Mouse (Mus musculus) forebrain, embryonic 15.5 days (tissue): ENCODE results near the gene Hcrt. TPM values are rescaled to one million over a fixed set of nuclear protein-coding genes. Genes with fewer than 3 reads are reported as not detected.
A peak's percentile ranks its signal among the peaks of the same experiment; 100 is the strongest.

Source experiments
- ATAC-seq: fragments of 200-750 bp; cut with Nextera tagmentation; replicated peaks from 2 replicates; pipeline ENCODE4 v1.8.0; 2017; ENCODE audit warnings: mild to moderate bottlenecking, moderate TSS enrichment, moderate library complexity
- H3K27ac ChIP-seq: fragments of 300-500 bp; sonication (generic); replicated peaks from 2 replicates; pipeline ENCODE4 v1.5.1; 2015; ENCODE audit warnings: mild to moderate bottlenecking, inconsistent platforms
- H3K27me3 ChIP-seq: fragments of 300-500 bp; sonication (generic); 2 replicates; pipeline ENCODE4 v1.6.1; 2015; ENCODE audit warnings: inconsistent platforms
- H3K36me3 ChIP-seq: fragments of 300-500 bp; sonication (generic); 2 replicates; pipeline ENCODE4 v1.6.1; 2015; ENCODE audit warnings: mild to moderate bottlenecking, inconsistent platforms
- H3K4me1 ChIP-seq: fragments of 300-500 bp; sonication (generic); 2 replicates; pipeline ENCODE4 v1.6.1; 2015; ENCODE audit warnings: inconsistent platforms
- H3K4me2 ChIP-seq: fragments of 300-500 bp; sonication (generic); replicated peaks from 2 replicates; pipeline ENCODE4 v1.6.1; 2015; ENCODE audit warnings: mild to moderate bottlenecking, inconsistent platforms
- H3K4me3 ChIP-seq: fragments of 300-500 bp; sonication (generic); 2 replicates; pipeline ENCODE4 v1.5.1; 2015; ENCODE audit warnings: mild to moderate bottlenecking, inconsistent platforms
- H3K9ac ChIP-seq: fragments of 300-500 bp; sonication (generic); replicated peaks from 2 replicates; pipeline ENCODE4 v1.6.1; 2015; ENCODE audit warnings: mild to moderate bottlenecking, inconsistent platforms
- H3K9me3 ChIP-seq: fragments of 300-500 bp; sonication (generic); 2 replicates; pipeline ENCODE4 v1.6.1; 2016; ENCODE audit warnings: inconsistent platforms
- WGBS: fragments of 180-500 bp; shearing (Covaris S2); methylation state at CpG from one replicate; pipeline ENCODE4 v1.1.7; 2015; ENCODE audit warnings: mixed read lengths; 5-methylcytosine and 5-hydroxymethylcytosine counted together
- polyA plus RNA-seq: library from polyadenylated mRNA; unstranded; fragments of >200 nt; fragmentation: Nextera tagmentation; extraction: Ambion mirVana; gene quantifications from 2 replicates; pipeline ENCODE4 v1.2.1, GENCODE M21; 2015

Gene Hcrt
- polyA plus RNA-seq, 1 experiment from 2014 or later, result 1.1 TPM

DNA sequence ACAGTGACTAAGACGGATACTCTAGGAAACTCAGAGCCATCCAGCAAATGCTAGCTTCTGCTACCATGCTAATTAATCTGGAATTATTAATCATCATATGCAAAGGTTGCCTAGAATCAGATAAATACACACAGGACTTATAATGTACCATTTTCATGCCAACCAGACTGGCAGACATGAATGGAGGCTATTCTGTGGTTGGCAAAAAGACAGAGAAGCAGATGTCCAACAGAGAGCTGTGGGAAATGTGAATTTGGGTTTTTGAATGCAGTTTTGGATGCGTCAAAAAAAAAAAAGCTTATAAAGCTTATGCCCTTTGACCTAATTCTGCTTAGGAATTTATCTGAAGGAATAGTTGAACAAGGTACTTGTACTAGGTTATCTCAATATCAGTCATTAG is 23.0 kb upstream of the Hcrt start:
- no peak overlapping the region for H3K9ac ChIP-seq
- no peak overlapping the region for H3K4me3 ChIP-seq
- no peak for ATAC-seq
- no peaks in the 10 kb centered on the region for H3K4me1 ChIP-seq
- H3K9me3 ChIP-seq, result no peaks in the 10 kb centered on the region
- no peak overlapping the region for H3K4me2 ChIP-seq
- no peak overlapping the region for H3K27ac ChIP-seq
- H3K36me3 ChIP-seq, result peaks cover 4% of the 10 kb centered on the region; the same call in 1 of the 2 replicates
- no peaks in the 10 kb centered on the region for H3K27me3 ChIP-seq
- WGBS, result 67% methylated on average over 2 of the region's 2 CpGs

DNA sequence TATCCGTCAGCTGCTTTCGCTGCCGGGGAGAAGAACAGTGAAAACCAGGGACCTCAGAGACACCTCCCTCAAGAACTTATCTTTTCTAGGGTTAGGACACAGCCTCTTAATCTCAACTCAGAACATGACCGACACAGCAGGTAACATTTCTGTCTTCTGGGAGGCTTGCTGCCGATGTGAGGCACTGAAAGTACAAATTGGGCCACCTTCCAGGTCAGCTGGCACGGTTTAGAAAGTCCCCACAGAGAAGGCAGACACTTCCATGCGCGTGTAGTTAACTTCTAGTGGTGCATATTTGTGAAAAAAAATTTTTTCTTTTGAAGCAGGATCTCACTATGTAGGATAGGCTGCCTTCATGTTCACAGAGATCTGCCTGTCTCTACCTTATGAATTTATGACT is 21.6 kb upstream of the Hcrt start:
- no peak for ATAC-seq
- Histone ChIP-seq H3K4me2 (no peak overlapping the region), H3K36me3 (peaks cover 2% of the 10 kb centered on the region; the same call in 1 of the 2 replicates), H3K4me1 (no peaks in the 10 kb centered on the region), H3K9me3 (no peaks in the 10 kb centered on the region), H3K27ac (no peak overlapping the region), H3K9ac (no peak overlapping the region), H3K4me3 (no peak overlapping the region), H3K27me3 (no peaks in the 10 kb centered on the region)
- 81% methylated on average over 8 of the region's 8 CpGs for WGBS

GRCm38 (mm10) chr11:100782568-100782967 is 19.8 kb upstream of the Hcrt start:
- H3K4me3 ChIP-seq, result no peak overlapping the region
- WGBS, result 89% methylated on average over 13 of the region's 13 CpGs
- no peak overlapping the region for H3K4me2 ChIP-seq
- no peak overlapping the region for H3K27ac ChIP-seq
- H3K36me3 ChIP-seq, result peaks cover 2% of the 10 kb centered on the region; the same call in 1 of the 2 replicates
- no peaks in the 10 kb centered on the region for H3K27me3 ChIP-seq
- no peak overlapping the region for H3K9ac ChIP-seq
- ATAC-seq, result no peak
- no peaks in the 10 kb centered on the region for H3K4me1 ChIP-seq
- H3K9me3 ChIP-seq, result no peaks in the 10 kb centered on the region

GRCm38 (mm10) chr11:100781763-100782475 is 19.2 kb upstream of the Hcrt start:
- Histone ChIP-seq H3K36me3 (peaks cover 2% of the 10 kb centered on the region; the same call in 1 of the 2 replicates), H3K9me3 (no peaks in the 10 kb centered on the region), H3K4me3 (no peak overlapping the region), H3K4me1 (no peaks in the 10 kb centered on the region), H3K9ac (no peak overlapping the region), H3K4me2 (no peak overlapping the region), H3K27me3 (no peaks in the 10 kb centered on the region), H3K27ac (no peak overlapping the region)
- no peak for ATAC-seq
- 92% methylated on average over 15 of the region's 15 CpGs for WGBS

DNA sequence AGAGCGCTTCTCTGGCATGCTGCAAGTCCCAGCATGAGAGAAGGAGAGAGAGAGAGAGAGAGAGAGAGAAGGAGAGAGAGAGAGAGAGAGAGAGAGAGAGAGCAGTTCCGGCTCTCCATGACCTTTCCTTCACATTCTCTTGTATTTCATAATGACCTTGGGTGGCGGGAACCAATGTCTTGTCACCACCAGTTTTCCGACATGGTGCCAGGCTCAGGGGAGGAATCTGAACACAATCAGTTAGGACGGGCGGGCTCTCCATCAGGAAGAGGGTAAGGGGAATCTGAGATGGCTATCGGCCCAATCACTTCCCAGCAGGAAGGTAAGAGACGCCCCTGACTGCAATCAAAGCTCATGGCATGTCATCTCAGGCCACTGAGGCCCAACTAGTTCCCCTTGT is 17.5 kb upstream of the Hcrt start:
- no peak overlapping the region for H3K4me2 ChIP-seq
- peaks cover 2% of the 10 kb centered on the region; the same call in 1 of the 2 replicates for H3K36me3 ChIP-seq
- 79% methylated on average over 8 of the region's 8 CpGs for WGBS
- H3K4me1 ChIP-seq, result no peaks in the 10 kb centered on the region
- H3K27ac ChIP-seq, result no peak overlapping the region
- H3K9me3 ChIP-seq, result no peaks in the 10 kb centered on the region
- H3K27me3 ChIP-seq, result no peaks in the 10 kb centered on the region
- ATAC-seq, result no peak
- H3K4me3 ChIP-seq, result no peak overlapping the region
- H3K9ac ChIP-seq, result no peak overlapping the region

DNA sequence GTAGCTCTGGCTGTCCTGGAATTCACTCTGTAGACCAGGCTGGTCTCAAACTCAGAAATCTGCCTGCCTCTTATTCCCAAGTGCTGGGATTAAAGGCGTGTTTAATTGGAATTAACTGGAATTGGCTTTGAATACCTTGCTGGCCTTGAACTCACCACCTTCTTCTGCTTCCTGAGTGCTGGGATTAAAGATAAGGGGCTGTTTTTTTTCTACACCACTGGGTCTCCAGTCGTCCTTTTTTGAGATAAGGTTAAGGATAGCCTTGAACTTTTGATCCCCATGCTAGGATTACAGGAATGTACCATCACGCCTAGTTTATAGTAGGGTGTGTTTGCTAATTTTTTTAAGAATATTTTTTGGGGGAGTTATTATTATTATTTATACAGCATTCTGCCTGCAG is 15.3 kb upstream of the Hcrt start:
- H3K27ac ChIP-seq, result no peak overlapping the region
- no peak for ATAC-seq
- WGBS, result 80% methylated on average over 3 of the region's 3 CpGs
- no peak overlapping the region for H3K4me3 ChIP-seq
- peaks cover 1% of the 10 kb centered on the region; the same call in 1 of the 2 replicates for H3K36me3 ChIP-seq
- no peaks in the 10 kb centered on the region for H3K27me3 ChIP-seq
- H3K4me2 ChIP-seq, result no peak overlapping the region
- H3K4me1 ChIP-seq, result no peaks in the 10 kb centered on the region
- H3K9ac ChIP-seq, result no peak overlapping the region
- no peaks in the 10 kb centered on the region for H3K9me3 ChIP-seq

DNA sequence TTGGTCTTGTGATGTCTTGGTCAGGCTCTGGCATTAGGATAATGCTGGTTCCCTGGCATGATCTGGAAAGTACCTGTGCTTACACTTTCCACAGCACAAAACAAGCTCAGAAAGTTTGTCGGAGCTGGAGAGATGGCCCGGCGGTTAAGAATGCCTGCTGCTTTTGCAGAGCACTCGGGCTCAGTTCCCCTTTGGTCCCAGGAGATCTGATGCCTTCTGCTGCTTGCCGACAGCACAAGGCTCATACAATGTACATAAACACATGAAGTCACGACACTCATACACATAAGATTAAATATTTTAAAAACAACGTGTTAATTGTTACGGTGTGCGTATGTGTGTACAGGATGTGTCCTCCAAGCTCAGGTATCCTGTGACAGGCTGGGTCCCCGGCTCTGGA is 13.2 kb upstream of the Hcrt start:
- H3K27ac ChIP-seq, result no peak overlapping the region
- no peaks in the 10 kb centered on the region for H3K4me1 ChIP-seq
- no peak overlapping the region for H3K9ac ChIP-seq
- no peak overlapping the region for H3K4me2 ChIP-seq
- H3K36me3 ChIP-seq, result no peaks in the 10 kb centered on the region
- H3K4me3 ChIP-seq, result no peak overlapping the region
- H3K9me3 ChIP-seq, result no peaks in the 10 kb centered on the region
- no peaks in the 10 kb centered on the region for H3K27me3 ChIP-seq
- WGBS, result 87% methylated on average over 10 of the region's 10 CpGs
- ATAC-seq, result no peak

GRCm38 (mm10) chr11:100774261-100774660 is 11.5 kb upstream of the Hcrt start:
- Histone ChIP-seq H3K27ac (no peak overlapping the region), H3K4me2 (no peak overlapping the region), H3K9ac (no peak overlapping the region), H3K27me3 (no peaks in the 10 kb centered on the region), H3K4me1 (peaks cover 5% of the 10 kb centered on the region; the same call in 1 of the 2 replicates), H3K4me3 (no peak overlapping the region), H3K36me3 (no peaks in the 10 kb centered on the region), H3K9me3 (no peaks in the 10 kb centered on the region)
- 83% methylated on average over 4 of the region's 4 CpGs for WGBS
- no peak for ATAC-seq

- Histone ChIP-seq H3K9me3 (no peaks in the 10 kb centered on the region), H3K36me3 (no peaks in the 10 kb centered on the region), H3K4me3 (peak within 1 kb of the TSS; percentile 44), H3K4me2 (peak within 1 kb of the TSS; percentile 38), H3K4me1 (peaks cover 5% of the 10 kb centered on the region; the same call in 1 of the 2 replicates), H3K27me3 (no peaks in the 10 kb centered on the region), H3K27ac (no peak within 1 kb of the TSS), H3K9ac (0 out of 2 replicates have a peak within 1 kb of the TSS, but pooled peaks have one; percentile 30)
- ATAC-seq, result no peak; the same call in 1 of the 2 replicates
- WGBS, result 24% methylated on average over 17 of the region's 17 CpGs
Observed at GRCm38 (mm10) chr11:100770646-100771408, 8.1 kb upstream of the Hcrt start, which contains the start of gene Ghdc. Ghdc (minus strand) TSS chr11:100770957.

DNA sequence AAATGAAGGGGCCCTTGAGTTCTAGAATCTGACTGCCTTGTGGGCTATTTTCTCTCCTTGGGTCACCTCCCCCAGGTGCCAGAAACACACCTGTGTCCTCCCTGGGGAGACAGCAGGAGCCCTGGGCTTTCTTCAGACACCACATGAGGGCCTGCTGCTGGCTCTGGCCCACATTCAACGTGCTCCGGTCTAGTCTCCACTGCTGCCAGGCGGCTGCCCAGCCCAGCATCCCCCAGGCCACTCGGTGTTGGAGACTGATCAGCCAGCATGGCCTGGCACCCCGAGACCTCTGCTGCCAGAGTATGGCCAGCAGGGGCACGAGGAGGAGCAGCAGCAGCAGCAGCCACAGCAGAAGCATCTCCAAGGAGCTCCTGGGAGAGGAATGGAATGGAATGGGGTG is 7.2 kb upstream of the Hcrt start:
- no peak for ATAC-seq
- H3K9ac ChIP-seq, result no peak overlapping the region
- H3K27ac ChIP-seq, result no peak overlapping the region
- peaks cover 5% of the 10 kb centered on the region; the same call in 1 of the 2 replicates for H3K4me1 ChIP-seq
- WGBS, result 62% methylated on average over 6 of the region's 6 CpGs
- peak overlapping the region; percentile 44; the same call in 1 of the 2 replicates for H3K4me3 ChIP-seq
- no peaks in the 10 kb centered on the region for H3K9me3 ChIP-seq
- H3K36me3 ChIP-seq, result no peaks in the 10 kb centered on the region
- peak overlapping the region; percentile 38 for H3K4me2 ChIP-seq
- no peaks in the 10 kb centered on the region for H3K27me3 ChIP-seq

GRCm38 (mm10) chr11:100767871-100768270 is 5.1 kb upstream of the Hcrt start:
- H3K27ac ChIP-seq, result no peak overlapping the region
- ATAC-seq, result no peak
- H3K4me2 ChIP-seq, result no peak overlapping the region
- H3K4me3 ChIP-seq, result no peak overlapping the region
- peaks cover 5% of the 10 kb centered on the region; the same call in 1 of the 2 replicates for H3K4me1 ChIP-seq
- no peaks in the 10 kb centered on the region for H3K9me3 ChIP-seq
- WGBS, result 86% methylated on average over 5 of the region's 5 CpGs
- H3K27me3 ChIP-seq, result no peaks in the 10 kb centered on the region
- H3K9ac ChIP-seq, result no peak overlapping the region
- no peaks in the 10 kb centered on the region for H3K36me3 ChIP-seq

GRCm38 (mm10) chr11:100766726-100767125 is 4.0 kb upstream of the Hcrt start:
- 84% methylated on average over 9 of the region's 9 CpGs for WGBS
- no peak overlapping the region for H3K4me3 ChIP-seq
- peaks cover 5% of the 10 kb centered on the region for H3K4me1 ChIP-seq

More at GRCm38 (mm10) chr11:100766726-100767125, 4.0 kb upstream of the Hcrt start:
- no peak overlapping the region for H3K9ac ChIP-seq
- H3K27ac ChIP-seq, result no peak overlapping the region
- H3K9me3 ChIP-seq, result no peaks in the 10 kb centered on the region
- ATAC-seq, result no peak
- no peaks in the 10 kb centered on the region for H3K27me3 ChIP-seq
- no peaks in the 10 kb centered on the region for H3K36me3 ChIP-seq
- no peak overlapping the region for H3K4me2 ChIP-seq
